Mouse (Mus musculus) brain, adult 2 months (tissue): ENCODE data around the gene C1ql2.

Experiments
- DNase-seq: peaks from one replicate; pipeline ENCODE4 v3.0.0; 2011; ENCODE audit warnings: low read depth, low spot score

Gene C1ql2

DNA sequence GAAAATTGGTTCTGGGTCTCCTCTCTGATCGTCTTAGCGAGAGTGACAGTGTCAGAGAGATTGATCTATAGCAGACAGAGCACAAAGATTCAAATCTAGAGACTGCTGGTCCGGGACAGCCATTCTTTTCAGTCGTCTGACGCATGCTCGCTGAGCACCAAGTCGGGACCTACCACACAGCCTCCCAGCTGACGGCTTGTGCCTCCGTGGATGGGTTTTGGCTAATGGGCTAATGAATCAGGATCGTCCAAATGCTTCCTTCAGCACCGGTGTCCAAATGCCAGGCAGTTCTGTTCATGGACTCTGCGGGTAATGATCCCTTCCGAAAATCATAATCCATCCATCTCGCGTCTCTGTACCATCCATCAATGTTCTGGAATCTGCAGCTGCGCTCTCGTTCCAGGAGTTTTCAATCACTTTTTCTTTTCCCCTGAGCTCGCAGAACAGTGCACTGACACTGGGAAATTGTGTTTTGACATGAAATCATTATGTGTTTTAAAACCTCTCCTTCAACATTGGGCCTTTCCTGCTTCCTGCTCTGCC, 44.7 kb downstream of the C1ql2 start:
- no peak for DNase-seq

DNA sequence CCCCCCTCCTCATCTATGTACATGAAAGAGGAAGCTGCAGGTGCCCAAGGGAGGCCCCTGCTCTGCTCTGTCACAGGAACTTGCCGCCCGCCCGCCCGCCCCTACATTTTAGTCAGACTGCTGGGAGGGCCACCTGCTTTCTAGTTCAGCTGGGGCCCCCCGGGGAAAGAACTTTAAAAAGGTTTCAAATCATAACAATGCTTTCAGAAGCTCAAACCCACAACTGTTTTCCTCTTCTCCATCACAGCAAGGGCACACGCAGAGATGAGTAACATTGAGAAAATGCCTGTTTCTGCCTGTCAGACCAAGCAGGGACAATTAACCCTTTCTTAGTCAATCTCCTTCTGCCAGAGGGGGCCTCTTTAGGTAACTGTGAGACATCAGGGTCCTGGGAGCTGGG, 49.4 kb downstream of the C1ql2 start:
- DNase-seq: no peak

- DNase-seq: no peak
Observed at GRCm38 (mm10) chr1:120390336-120390735, 50.0 kb downstream of the C1ql2 start.
